Mouse (Mus musculus) skeletal muscle tissue, postnatal 0 days (tissue): ENCODE results near the gene 9130019O22Rik. TPM values are rescaled to one million over a fixed set of nuclear protein-coding genes. Genes with fewer than 3 reads are reported as not detected.

Experiments used
- polyA plus RNA-seq: library from polyadenylated mRNA; unstranded; fragments of >200 nt; fragmentation: Nextera tagmentation; extraction: Ambion mirVana; gene quantifications from 2 replicates; pipeline ENCODE4 v1.2.1, GENCODE M21; 2015

The 9130019O22Rik gene
- polyA plus RNA-seq, result 3.4 and 3.8 TPM in 2 replicates

GRCm38 (mm10) chr7:127386641-127387392 lies at the start of gene 9130019O22Rik:
TSS of gene 9130019O22Rik (minus strand) at chr7:127387166.

DNA sequence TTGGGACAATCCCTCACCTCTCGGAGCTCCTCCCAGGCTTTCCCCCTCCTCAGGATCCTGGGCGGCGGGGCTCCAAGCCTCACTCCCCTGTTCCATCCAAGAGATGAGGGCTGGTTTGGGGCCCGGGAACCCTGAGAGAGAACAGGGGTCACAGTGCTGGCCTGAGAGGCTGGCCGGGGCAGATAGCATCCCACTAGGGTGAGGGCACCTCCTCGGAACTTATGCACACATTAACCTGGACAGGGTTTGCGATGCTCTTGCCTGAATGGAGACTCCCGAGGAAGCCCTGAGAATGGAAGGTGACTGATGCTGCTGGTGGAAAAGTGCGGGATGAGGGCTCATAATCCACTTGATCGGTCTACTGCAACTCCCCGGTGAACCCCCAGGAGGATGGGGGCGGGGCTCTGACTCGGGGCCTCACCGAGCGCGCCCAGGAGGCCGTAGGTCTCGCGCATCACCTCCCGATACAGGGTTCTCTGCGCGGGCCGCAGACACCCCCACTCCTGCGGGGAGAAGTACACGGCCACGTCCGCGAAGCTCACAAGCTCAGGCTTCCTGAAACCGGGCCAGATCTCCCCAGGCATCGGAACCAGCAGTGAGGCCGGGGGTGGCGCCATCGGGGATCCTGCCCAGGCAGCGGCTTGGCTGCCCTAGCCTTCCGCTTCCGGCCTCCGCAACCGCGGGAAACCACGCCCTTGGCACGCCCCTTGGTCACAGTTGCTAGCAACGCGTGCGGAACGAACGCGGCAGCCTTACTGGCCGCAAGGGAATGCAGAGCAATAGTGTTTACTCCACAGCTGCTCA lies 34.6 kb upstream of the 9130019O22Rik start, which contains the start of gene Zfp688:
TSS of gene Zfp688 (minus strand) at position 681 of the 804 bp plus-strand sequence.

GRCm38 (mm10) chr7:127406002-127406987 lies 19.3 kb upstream of the 9130019O22Rik start, which contains the start of gene Zfp764:
TSS of gene Zfp764 (minus strand) at chr7:127406822.

GRCm38 (mm10) chr7:127393157-127393943 lies 6.4 kb upstream of the 9130019O22Rik start, which contains the start of gene E430018J23Rik:
TSS of gene E430018J23Rik (minus strand) at chr7:127393629.

DNA sequence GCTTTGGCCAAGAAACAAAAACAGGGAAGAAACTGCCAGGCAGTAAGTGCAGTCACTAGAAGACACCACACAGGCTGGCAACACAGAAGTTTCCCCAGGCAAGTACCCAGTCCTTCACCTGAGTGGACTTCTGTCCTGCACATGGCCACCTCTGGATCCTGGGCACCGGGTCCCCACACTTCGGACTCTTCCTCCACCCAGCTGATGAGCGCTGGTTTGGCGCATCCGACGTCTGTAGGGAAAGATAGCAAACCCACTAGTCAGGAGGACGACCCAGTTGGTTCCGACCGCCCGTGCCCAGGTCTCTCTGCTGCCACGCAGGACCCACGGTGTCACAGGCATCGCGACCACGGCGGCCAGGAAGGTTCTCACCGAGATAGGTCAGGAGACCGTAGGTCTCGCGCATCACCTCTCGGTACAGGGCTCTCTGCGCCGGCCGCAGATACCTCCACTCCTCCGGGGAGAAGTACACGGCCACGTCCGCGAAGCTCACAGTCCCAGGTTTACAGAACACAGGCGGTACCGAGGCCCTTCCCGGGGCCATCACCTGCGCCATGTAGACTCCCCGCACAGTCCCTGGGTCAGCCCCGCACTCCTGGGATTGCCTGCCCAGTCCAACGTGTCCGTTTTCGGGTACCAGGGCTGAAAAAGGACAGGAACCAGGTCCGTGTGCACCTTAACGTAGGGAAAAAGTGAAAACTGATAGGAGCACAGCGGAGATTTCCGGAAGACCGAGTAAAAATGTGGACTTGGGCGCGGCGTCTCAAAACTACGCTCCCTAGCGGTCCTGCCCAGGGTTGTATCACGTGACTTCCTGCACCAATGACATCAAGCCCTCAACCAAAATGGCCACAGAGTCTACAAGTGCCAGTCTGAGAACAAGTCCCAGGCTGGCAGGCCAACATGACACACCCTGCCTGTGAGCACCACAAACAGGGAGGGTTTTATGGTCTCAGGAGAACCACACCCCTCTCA lies 11.4 kb downstream of the 9130019O22Rik start, which contains the start of gene Zfp747:
TSS of gene Zfp747 (minus strand) at position 780 of the 975 bp plus-strand sequence.

DNA sequence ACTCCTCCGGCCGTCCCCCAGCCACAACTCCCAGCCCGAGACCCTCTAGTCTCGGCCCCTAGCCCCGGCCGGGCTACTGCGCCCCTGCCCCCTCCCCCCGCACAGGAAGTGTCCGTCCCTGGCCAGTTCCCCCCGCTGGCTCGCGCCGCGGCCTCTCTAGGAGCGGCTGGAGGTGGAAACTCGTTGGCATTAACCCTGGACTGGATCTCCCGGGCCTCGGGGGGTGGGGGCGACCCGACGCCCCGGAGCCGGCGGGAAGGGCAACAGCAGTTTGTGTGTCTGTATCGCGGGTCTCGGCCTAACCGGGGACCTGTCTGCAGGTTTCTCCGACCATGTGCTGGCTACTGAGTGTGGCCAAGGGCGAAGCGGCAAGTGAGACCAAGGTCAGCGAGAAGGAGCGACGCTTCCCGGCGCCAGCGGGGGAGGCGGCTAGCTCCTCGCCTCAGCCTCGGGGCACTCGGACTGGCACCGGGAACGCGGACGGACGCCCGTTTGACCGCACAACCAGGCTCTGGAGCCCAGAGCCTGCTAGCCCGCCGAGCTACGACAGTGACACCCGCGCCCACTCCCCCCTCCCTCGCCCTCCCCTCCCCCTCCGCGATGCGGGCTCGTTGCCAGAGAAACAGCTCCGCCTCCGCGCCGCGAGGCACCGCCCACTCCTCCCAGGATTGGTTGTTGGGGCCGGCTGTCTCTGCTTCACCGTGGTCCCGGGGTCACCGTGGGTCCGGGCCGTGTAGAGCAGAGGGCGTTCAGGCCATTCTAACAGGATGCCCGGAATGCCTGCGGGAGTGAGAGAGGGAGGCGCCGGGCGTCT lies 41.2 kb downstream of the 9130019O22Rik start, which contains the start of gene Zfp768:
TSS of gene Zfp768 (minus strand) at position 78 of the 814 bp plus-strand sequence.

Other genes starting within 250 kb of the 9130019O22Rik start
- gene Spn, start 249.3 kb downstream of the 9130019O22Rik start, polyA plus RNA-seq, result 0.22 and 0.63 TPM in 2 replicates
- gene Cd2bp2, start 191.1 kb downstream of the 9130019O22Rik start, polyA plus RNA-seq, result 22.0 and 23.9 TPM in 2 replicates
- 17.3 and 19.1 TPM in 2 replicates for gene Tbc1d10b, start 178.7 kb downstream of the 9130019O22Rik start, polyA plus RNA-seq
- 16,282 and 17,335 TPM in 2 replicates for gene Mylpf, start 178.3 kb downstream of the 9130019O22Rik start, polyA plus RNA-seq
- 8.7 and 9.9 TPM in 2 replicates for gene Zfp553, start 154.1 kb downstream of the 9130019O22Rik start, polyA plus RNA-seq
- 8.5 and 9.1 TPM in 2 replicates for gene Sept1, start 154.0 kb downstream of the 9130019O22Rik start, polyA plus RNA-seq
- gene Zfp771, start 142.9 kb downstream of the 9130019O22Rik start, polyA plus RNA-seq, result 31.2 and 37.1 TPM in 2 replicates
- 56.2 and 58.8 TPM in 2 replicates for gene Dctpp1, start 126.5 kb downstream of the 9130019O22Rik start, polyA plus RNA-seq
- gene Sephs2, start 113.1 kb downstream of the 9130019O22Rik start, polyA plus RNA-seq, result 36.9 and 48.8 TPM in 2 replicates
- 1.9 TPM in 2 replicates for gene Itgal, start 90.9 kb downstream of the 9130019O22Rik start, polyA plus RNA-seq
- gene Zfp768, start 41.6 kb downstream of the 9130019O22Rik start, polyA plus RNA-seq, result 13.9 and 16.4 TPM in 2 replicates
- 3.9 and 4.4 TPM in 2 replicates for gene Zfp747, start 11.1 kb downstream of the 9130019O22Rik start, polyA plus RNA-seq
- gene E430018J23Rik, start 6.5 kb upstream of the 9130019O22Rik start, polyA plus RNA-seq, result 4.1 and 4.8 TPM in 2 replicates
- gene Zfp764, start 19.7 kb upstream of the 9130019O22Rik start, polyA plus RNA-seq, result 3.1 and 3.4 TPM in 2 replicates
- gene Zfp688, start 34.9 kb upstream of the 9130019O22Rik start, polyA plus RNA-seq, result 9.9 and 13.0 TPM in 2 replicates
- gene Zfp689, start 62.0 kb upstream of the 9130019O22Rik start, polyA plus RNA-seq, result 2.4 and 2.6 TPM in 2 replicates
- 17.3 and 23.2 TPM in 2 replicates for gene Prr14, start 72.4 kb upstream of the 9130019O22Rik start, polyA plus RNA-seq
- gene Fbrs, start 92.0 kb upstream of the 9130019O22Rik start, polyA plus RNA-seq, result 7.1 and 7.8 TPM in 2 replicates
- gene Srcap, start 124.8 kb upstream of the 9130019O22Rik start, polyA plus RNA-seq, result 17.2 and 19.6 TPM in 2 replicates
- 5.6 and 6.1 TPM in 2 replicates for gene Gm42715, start 132.4 kb upstream of the 9130019O22Rik start, polyA plus RNA-seq
- 1.2 and 3.3 TPM in 2 replicates for gene Tmem265, start 174.2 kb upstream of the 9130019O22Rik start, polyA plus RNA-seq
- gene Phkg2, start 186.2 kb upstream of the 9130019O22Rik start, polyA plus RNA-seq, result 19.5 and 21.8 TPM in 2 replicates
- gene Ccdc189, start 201.4 kb upstream of the 9130019O22Rik start, polyA plus RNA-seq, result 7.2 and 7.5 TPM in 2 replicates
- gene Rnf40, start 201.6 kb upstream of the 9130019O22Rik start, polyA plus RNA-seq, result 18.0 and 21.5 TPM in 2 replicates
- gene Zfp629, start 228.6 kb upstream of the 9130019O22Rik start, polyA plus RNA-seq, result 4.0 and 5.4 TPM in 2 replicates